Mouse (Mus musculus) forebrain, embryonic 16.5 days (tissue): ENCODE measurements around the gene Tgoln1. TPM values are rescaled to one million over a fixed set of nuclear protein-coding genes. Genes with fewer than 3 reads are reported as not detected.

Experiments
- ATAC-seq: fragments of 200-750 bp; cut with Nextera tagmentation; 2 replicates; pipeline ENCODE4 v1.8.0; 2017; ENCODE audit warnings: mild to moderate bottlenecking, moderate library complexity
- H3K27ac ChIP-seq: fragments of 300-500 bp; sonication (generic); 2 replicates; pipeline ENCODE4 v1.5.1; 2014; ENCODE audit warnings: low read length, control low read depth
- H3K27me3 ChIP-seq: fragments of 300-500 bp; sonication (generic); replicated peaks from 2 replicates; pipeline ENCODE4 v1.6.1; 2014; ENCODE audit warnings: low read length; ENCODE audit not compliant: control insufficient read depth, insufficient read depth
- H3K36me3 ChIP-seq: fragments of 300-500 bp; sonication (generic); 2 replicates; pipeline ENCODE4 v1.6.1; 2014; ENCODE audit not compliant: control insufficient read depth, insufficient read depth
- H3K4me1 ChIP-seq: fragments of 300-500 bp; sonication (generic); replicated peaks from 2 replicates; pipeline ENCODE4 v1.6.1; 2014; ENCODE audit warnings: low read length; ENCODE audit not compliant: control insufficient read depth, insufficient read depth
- H3K4me2 ChIP-seq: fragments of 300-500 bp; sonication (generic); 2 replicates; pipeline ENCODE4 v1.6.1; 2014; ENCODE audit warnings: mild to moderate bottlenecking, low read length, control low read depth
- H3K4me3 ChIP-seq: fragments of 300-500 bp; sonication (generic); replicated peaks from 2 replicates; pipeline ENCODE4 v1.5.1; 2014; ENCODE audit warnings: mild to moderate bottlenecking, low read length, control low read depth
- H3K9ac ChIP-seq: fragments of 300-500 bp; sonication (generic); replicated peaks from 2 replicates; pipeline ENCODE4 v1.6.1; 2014; ENCODE audit warnings: low read depth, low read length, control low read depth
- H3K9me3 ChIP-seq: fragments of 300-500 bp; sonication (generic); 2 replicates; pipeline ENCODE4 v1.6.1; 2016; ENCODE audit warnings: low read length; ENCODE audit not compliant: control insufficient read depth
- WGBS: fragments of 180-500 bp; shearing (Covaris S2); extraction: QIAGEN DNeasy Blood & Tissue Kit; methylation state at CpG from one replicate; pipeline ENCODE4 v1.1.7; 2014; 5-methylcytosine and 5-hydroxymethylcytosine counted together
- polyA plus RNA-seq: library from polyadenylated mRNA; unstranded; fragments of >200 nt; fragmentation: Nextera tagmentation; extraction: Ambion mirVana; gene quantifications from 2 replicates; pipeline ENCODE4 v1.2.1, GENCODE M21; 2015

Gene Tgoln1
- polyA plus RNA-seq, 1 experiment from 2014 or later, result 34.6 TPM

DNA sequence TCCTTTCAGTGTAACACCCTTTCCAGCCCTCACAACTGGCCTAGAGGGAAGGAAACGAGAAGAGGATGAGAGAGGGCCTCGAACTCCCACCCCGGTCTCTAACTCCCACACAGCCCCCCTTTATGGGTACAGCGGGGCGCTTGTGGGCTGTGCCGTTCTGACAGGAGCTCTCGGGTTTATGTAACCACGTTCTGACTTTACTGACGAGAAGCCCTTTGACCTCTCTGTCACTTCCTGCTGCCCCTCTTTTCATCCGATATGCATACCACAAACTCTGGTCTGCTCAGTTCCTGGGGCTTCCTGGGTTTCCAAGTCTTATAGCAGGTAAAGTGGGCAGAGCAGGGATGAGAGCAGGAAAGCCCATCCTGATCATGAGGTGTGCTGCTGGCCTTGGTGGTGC is 17.5 kb upstream of the Tgoln1 start:
- WGBS, result 88% methylated on average over 10 of the region's 10 CpGs
- no peak overlapping the region for H3K27ac ChIP-seq
- H3K9me3 ChIP-seq, result no peaks in the 10 kb centered on the region
- H3K27me3 ChIP-seq, result no peaks in the 10 kb centered on the region
- H3K9ac ChIP-seq, result no peak overlapping the region
- no peak overlapping the region for H3K4me3 ChIP-seq
- ATAC-seq, result no peak
- H3K4me1 ChIP-seq, result no peaks in the 10 kb centered on the region; the same call in 1 of the 2 replicates
- H3K4me2 ChIP-seq, result no peak overlapping the region
- H3K36me3 ChIP-seq, result no peaks in the 10 kb centered on the region

DNA sequence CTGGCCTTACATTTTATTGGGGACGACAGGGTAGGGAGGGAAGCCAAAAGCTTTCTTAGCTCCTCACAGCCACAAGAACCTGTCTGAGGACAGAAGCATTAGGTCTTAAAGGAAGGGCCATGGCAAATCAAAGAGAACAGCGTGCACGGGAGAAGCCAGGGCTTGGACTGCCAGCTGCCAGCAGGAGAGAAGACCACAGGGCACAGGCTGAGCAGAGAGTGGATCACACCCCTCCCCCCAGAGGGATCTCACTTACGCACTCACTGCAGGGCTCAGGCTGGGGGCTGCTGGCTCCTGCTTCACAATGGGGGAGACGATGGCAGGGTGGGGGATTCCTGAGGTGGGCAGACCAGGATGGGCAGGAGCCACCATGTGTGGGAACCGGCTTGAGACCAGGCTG is 14.9 kb upstream of the Tgoln1 start:
- no peaks in the 10 kb centered on the region for H3K36me3 ChIP-seq
- H3K27me3 ChIP-seq, result no peaks in the 10 kb centered on the region
- H3K4me2 ChIP-seq, result no peak overlapping the region
- no peak overlapping the region for H3K9ac ChIP-seq
- H3K4me1 ChIP-seq, result no peaks in the 10 kb centered on the region; the same call in 1 of the 2 replicates
- no peaks in the 10 kb centered on the region for H3K9me3 ChIP-seq
- ATAC-seq, result no peak
- H3K4me3 ChIP-seq, result no peak overlapping the region
- no peak overlapping the region for H3K27ac ChIP-seq
- 80% methylated on average over 6 of the region's 6 CpGs for WGBS

DNA sequence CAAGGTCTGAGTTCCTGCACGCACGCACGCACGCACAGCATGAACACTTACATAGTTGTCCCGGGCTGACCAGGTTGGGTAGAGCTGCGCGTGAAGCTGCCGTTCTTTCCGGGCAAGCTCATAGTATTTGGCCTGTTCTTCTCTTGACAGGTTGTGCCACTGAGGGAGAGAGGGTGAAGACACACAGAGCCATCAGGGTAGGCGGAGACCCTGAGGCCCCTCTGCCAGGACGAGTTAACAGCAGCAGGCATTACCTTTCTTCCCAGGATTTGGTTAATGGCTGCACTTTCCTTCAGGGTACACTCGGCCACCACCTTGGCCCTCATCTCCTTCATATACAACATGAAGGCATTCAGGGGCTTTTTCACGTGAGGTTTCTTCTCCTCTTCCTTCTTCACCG is 14.2 kb upstream of the Tgoln1 start:
- H3K9ac ChIP-seq, result no peak overlapping the region
- no peaks in the 10 kb centered on the region for H3K36me3 ChIP-seq
- no peak overlapping the region for H3K4me3 ChIP-seq
- 95% methylated on average over 14 of the region's 14 CpGs for WGBS
- H3K27ac ChIP-seq, result no peak overlapping the region
- no peak overlapping the region for H3K4me2 ChIP-seq
- no peaks in the 10 kb centered on the region for H3K9me3 ChIP-seq
- H3K27me3 ChIP-seq, result no peaks in the 10 kb centered on the region
- H3K4me1 ChIP-seq, result no peaks in the 10 kb centered on the region
- ATAC-seq, result no peak

DNA sequence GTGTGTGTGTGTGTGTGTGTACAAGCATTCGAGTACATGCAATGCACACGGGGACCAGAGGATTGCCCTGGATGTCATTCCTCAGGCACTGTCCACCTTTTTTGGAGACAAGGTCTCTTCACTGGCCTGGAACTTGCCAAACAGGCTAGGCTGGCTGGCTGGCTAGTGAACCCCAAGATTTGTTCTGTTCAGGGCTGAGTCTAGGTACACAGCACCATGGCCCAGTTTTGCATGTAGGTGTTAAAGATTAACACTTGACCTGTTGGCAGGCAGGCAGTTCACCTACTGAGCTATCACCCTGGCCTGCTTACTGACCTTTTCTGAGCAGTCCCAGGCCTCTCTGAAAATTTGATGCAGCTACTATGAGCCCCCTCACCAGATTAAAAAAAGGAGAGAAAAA is 13.6 kb upstream of the Tgoln1 start:
- no peak overlapping the region for H3K4me3 ChIP-seq
- H3K27ac ChIP-seq, result no peak overlapping the region
- WGBS, result 97% methylated on average over 2 of the region's 2 CpGs
- H3K27me3 ChIP-seq, result no peaks in the 10 kb centered on the region
- ATAC-seq, result no peak
- no peaks in the 10 kb centered on the region for H3K4me1 ChIP-seq
- no peak overlapping the region for H3K4me2 ChIP-seq
- H3K36me3 ChIP-seq, result no peaks in the 10 kb centered on the region
- H3K9ac ChIP-seq, result no peak overlapping the region
- H3K9me3 ChIP-seq, result no peaks in the 10 kb centered on the region

DNA sequence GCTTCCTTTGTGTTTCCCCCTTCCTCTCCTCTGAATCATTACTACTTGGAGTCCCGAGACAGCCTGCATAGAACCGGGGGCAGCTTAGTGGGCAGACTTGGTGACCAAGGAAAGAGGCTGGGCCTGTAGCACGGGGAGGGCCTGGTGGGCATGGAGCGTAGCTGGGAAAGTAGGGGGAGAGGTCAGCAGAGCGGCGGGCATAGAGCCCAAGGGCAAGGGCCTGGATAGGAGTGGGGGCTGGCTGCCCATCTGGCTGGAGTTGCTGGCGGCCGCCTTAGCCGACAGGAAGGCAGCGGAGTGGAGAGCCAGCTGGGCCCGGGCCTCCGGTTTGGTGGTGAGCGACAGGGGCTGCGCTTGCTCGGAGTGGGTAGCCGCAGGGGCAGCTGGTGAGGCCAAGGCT is 10.5 kb upstream of the Tgoln1 start:
- no peak for ATAC-seq
- H3K36me3 ChIP-seq, result no peaks in the 10 kb centered on the region
- WGBS, result 88% methylated on average over 16 of the region's 16 CpGs
- no peak overlapping the region for H3K27ac ChIP-seq
- H3K9ac ChIP-seq, result no peak overlapping the region
- no peak overlapping the region for H3K4me3 ChIP-seq
- H3K4me1 ChIP-seq, result no peaks in the 10 kb centered on the region
- H3K9me3 ChIP-seq, result no peaks in the 10 kb centered on the region
- no peaks in the 10 kb centered on the region for H3K27me3 ChIP-seq
- H3K4me2 ChIP-seq, result no peak overlapping the region

DNA sequence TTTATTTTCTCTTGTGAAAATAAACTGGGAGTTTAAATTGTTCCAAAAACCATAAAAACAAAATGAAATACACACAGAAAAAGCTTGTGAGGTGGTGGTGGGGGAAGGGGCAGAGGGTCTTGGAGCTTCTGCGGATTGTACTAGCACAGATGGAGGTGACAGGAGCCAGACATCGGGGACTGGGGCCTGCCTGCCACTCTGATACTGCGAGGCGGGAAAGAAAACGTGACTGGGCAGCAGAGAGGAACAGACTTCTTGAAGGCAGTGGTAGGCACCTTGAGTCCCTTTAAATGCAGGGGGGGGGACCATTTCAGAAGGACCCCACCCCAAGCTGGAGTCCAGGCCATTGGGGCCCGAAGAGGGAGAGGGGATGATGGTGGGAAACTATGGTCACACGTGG is 9.6 kb upstream of the Tgoln1 start:
- Histone ChIP-seq H3K4me3 (no peak overlapping the region), H3K9ac (no peak overlapping the region), H3K36me3 (no peaks in the 10 kb centered on the region), H3K4me2 (no peak overlapping the region), H3K27me3 (no peaks in the 10 kb centered on the region), H3K9me3 (no peaks in the 10 kb centered on the region), H3K27ac (no peak overlapping the region), H3K4me1 (no peaks in the 10 kb centered on the region)
- no peak for ATAC-seq
- WGBS, result 88% methylated on average over 7 of the region's 7 CpGs

DNA sequence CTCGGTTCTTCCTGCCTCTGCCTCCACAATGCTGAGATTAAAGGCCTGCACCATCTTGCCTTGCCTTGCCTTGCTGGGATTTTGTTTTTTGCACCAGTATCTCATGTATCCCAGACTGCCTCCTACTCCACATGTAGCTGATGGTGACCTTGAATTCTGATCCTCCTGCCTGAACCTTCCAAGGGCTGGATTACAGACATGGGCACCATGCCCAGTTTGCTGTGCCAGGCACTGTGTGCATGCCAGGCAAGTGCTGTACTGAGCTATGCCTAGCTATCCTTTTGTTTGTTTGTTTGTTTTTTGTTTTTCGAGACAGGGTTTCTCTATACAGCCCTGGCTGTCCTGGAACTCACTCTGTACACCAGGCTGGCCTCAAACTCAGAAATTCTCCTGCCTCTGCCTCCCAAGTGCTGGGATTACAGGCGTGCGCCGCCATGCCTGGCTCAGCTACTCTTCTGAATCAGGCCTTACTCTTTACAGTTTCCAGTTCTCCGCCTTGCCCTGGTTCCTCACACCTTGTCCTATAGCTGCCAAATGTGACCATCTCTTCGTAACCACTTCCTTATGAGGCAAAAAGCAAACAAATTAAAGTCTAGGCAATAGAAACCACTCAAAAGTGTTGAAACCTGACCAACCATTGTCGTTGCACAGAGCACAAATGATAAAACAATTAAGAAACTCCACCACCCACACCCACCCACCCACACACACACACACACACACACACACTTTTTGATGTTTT is 7.0 kb upstream of the Tgoln1 start:
- 91% methylated on average over 8 of the region's 8 CpGs for WGBS
- Histone ChIP-seq H3K27ac (no peak overlapping the region), H3K9me3 (no peaks in the 10 kb centered on the region), H3K36me3 (no peaks in the 10 kb centered on the region), H3K9ac (no peak overlapping the region), H3K4me1 (no peaks in the 10 kb centered on the region), H3K27me3 (no peaks in the 10 kb centered on the region), H3K4me3 (no peak overlapping the region), H3K4me2 (no peak overlapping the region)
- no peak for ATAC-seq

DNA sequence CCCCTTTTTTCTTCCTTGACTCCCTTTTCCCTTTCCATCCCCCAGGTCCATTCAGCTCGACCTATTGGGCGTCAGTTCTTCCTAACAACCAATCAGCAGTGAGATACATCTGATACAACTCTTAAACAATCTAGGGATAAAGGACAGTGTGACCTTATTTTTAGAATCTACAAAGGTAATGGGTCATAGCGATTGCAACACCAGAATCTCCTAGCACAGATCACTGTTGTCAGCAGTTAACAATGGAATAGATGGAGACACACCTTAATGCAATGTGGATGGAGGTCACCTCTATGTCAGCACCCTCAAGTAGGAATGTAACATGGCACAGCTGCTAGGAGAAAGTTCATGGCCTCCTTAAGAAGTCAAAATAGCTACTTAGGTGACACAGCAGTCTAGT is 6.1 kb upstream of the Tgoln1 start:
- H3K4me2 ChIP-seq, result no peak overlapping the region
- H3K4me3 ChIP-seq, result no peak overlapping the region
- 43% methylated on average over 3 of the region's 3 CpGs for WGBS
- no peak overlapping the region for H3K27ac ChIP-seq
- no peaks in the 10 kb centered on the region for H3K9me3 ChIP-seq
- no peak overlapping the region for H3K9ac ChIP-seq
- no peaks in the 10 kb centered on the region for H3K27me3 ChIP-seq
- H3K4me1 ChIP-seq, result no peaks in the 10 kb centered on the region
- no peak for ATAC-seq
- H3K36me3 ChIP-seq, result no peaks in the 10 kb centered on the region

DNA sequence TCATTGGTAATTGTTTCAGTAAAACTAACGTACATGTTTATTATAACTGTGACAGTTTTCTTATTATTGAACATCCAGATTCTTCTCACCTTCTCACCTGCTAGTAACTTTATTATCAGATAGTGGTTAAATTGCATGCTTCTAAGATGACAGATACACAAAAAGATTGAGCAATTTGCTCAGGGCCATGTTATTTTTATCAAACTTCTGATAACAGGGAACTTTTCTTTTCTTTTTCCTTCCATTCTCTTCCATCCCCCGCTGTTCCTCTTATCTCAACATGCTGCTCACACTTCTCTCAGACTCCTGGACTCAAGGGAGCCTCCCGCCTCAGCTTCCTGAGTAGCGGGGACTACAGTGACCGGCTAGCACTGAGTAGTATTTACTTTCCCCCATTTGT is 4.1 kb upstream of the Tgoln1 start:
- Histone ChIP-seq H3K4me3 (no peak overlapping the region), H3K27me3 (no peaks in the 10 kb centered on the region), H3K9me3 (no peaks in the 10 kb centered on the region), H3K9ac (no peak overlapping the region), H3K4me2 (no peak overlapping the region), H3K4me1 (peaks cover 8% of the 10 kb centered on the region), H3K27ac (no peak overlapping the region), H3K36me3 (no peaks in the 10 kb centered on the region)
- no peak for ATAC-seq
- 89% methylated on average over 5 of the region's 5 CpGs for WGBS
